Mouse (Mus musculus) midbrain, embryonic 12.5 days (tissue): ENCODE measurements at regions not wholly inside any gene's neighbourhood (a gene's known extent, or its start where the extent isn't known, plus 50 kb on each side); places are given as distances from the start of the nearest gene placed in this dataset.

Experiments used
- ATAC-seq: fragments of 200-750 bp; cut with Nextera tagmentation; 2 replicates; pipeline ENCODE4 v1.8.0; 2017; ENCODE audit warnings: low read depth, moderate TSS enrichment, moderate library complexity; ENCODE audit not compliant: low FRiP score
- H3K27ac ChIP-seq: fragments of 300-500 bp; sonication (generic); replicated peaks from 2 replicates; pipeline ENCODE4 v1.5.1; 2016; ENCODE audit warnings: mild to moderate bottlenecking
- H3K27me3 ChIP-seq: fragments of 300-500 bp; sonication (generic); 2 replicates; pipeline ENCODE4 v1.6.1; 2016; ENCODE audit warnings: mild to moderate bottlenecking
- H3K36me3 ChIP-seq: fragments of 300-500 bp; sonication (generic); 2 replicates; pipeline ENCODE4 v1.6.1; 2016
- H3K4me1 ChIP-seq: fragments of 300-500 bp; sonication (generic); 2 replicates; pipeline ENCODE4 v1.6.1; 2016
- H3K4me2 ChIP-seq: fragments of 300-500 bp; sonication (generic); replicated peaks from 2 replicates; pipeline ENCODE4 v1.6.1; 2016; ENCODE audit warnings: mild to moderate bottlenecking, moderate library complexity
- H3K4me3 ChIP-seq: fragments of 300-500 bp; sonication (generic); 2 replicates; pipeline ENCODE4 v1.5.1; 2016; ENCODE audit warnings: mild to moderate bottlenecking
- H3K9ac ChIP-seq: fragments of 300-500 bp; sonication (generic); replicated peaks from 2 replicates; pipeline ENCODE4 v1.6.1; 2016; ENCODE audit warnings: mild to moderate bottlenecking, moderate library complexity
- H3K9me3 ChIP-seq: fragments of 300-500 bp; sonication (generic); 2 replicates; pipeline ENCODE4 v1.6.1; 2016; ENCODE audit warnings: mild to moderate bottlenecking
- WGBS: fragments of 180-500 bp; shearing (Covaris S2); methylation state at CpG from one replicate; pipeline ENCODE4 v1.1.7; 2016; 5-methylcytosine and 5-hydroxymethylcytosine counted together

DNA sequence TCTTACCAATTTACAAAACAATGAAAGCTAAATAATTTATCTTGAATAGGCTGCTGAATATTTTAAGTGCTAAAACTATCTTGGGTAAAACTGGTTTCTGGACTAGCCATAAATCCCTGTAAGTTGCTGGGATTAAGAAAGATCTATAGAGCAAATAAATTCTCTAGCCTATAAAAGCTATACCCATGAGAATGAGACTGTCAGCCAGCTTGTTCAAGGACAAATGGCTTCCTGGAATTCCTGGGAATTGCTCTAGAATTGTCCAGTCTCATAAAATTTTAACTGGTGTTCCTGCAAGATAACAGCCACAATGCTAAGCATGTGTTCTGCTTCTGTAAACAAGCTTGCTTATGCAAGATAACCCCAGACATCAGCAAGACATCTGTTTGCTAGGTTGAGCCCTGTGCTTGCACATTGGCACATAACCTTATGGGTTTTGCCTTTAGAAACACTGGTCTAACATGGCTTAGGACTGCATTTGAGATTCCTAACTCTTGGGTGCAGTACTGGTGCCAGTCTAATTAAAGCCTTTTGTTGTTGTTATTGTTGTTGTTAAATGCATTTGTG, 180.2 kb upstream of the Syt10 start:
- Histone ChIP-seq H3K4me1 (no peaks in the 10 kb centered on the region), H3K27me3 (no peaks in the 10 kb centered on the region), H3K4me3 (no peak overlapping the region), H3K36me3 (no peaks in the 10 kb centered on the region), H3K4me2 (no peak overlapping the region), H3K27ac (no peak overlapping the region), H3K9me3 (no peaks in the 10 kb centered on the region), H3K9ac (no peak overlapping the region)
- no peak for ATAC-seq

DNA sequence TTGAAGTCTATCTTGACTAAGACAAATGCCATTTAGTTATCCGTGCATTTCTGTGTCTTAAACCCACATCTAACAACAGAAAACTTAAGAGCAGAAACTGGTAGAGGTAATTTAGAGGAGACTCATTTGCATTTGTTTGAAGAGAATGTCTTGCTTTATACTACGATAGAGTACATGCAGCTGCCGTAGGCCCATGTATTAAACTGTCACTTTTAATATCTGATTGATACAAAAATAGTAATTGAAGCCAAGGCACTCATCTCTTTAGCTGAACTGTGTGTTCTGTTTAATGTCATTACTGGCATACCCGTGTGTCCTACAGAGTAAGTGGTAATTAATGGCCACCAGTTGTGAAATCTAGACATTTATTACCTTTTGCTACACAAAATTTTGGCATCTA, 181.5 kb upstream of the Syt10 start:
- Histone ChIP-seq H3K36me3 (no peaks in the 10 kb centered on the region), H3K4me1 (no peaks in the 10 kb centered on the region), H3K27me3 (no peaks in the 10 kb centered on the region), H3K9ac (no peak overlapping the region), H3K4me3 (no peak overlapping the region), H3K4me2 (no peak overlapping the region), H3K27ac (no peak overlapping the region), H3K9me3 (no peaks in the 10 kb centered on the region)
- ATAC-seq: no peak
- 73% methylated on average over 4 of the region's 4 CpGs for WGBS

DNA sequence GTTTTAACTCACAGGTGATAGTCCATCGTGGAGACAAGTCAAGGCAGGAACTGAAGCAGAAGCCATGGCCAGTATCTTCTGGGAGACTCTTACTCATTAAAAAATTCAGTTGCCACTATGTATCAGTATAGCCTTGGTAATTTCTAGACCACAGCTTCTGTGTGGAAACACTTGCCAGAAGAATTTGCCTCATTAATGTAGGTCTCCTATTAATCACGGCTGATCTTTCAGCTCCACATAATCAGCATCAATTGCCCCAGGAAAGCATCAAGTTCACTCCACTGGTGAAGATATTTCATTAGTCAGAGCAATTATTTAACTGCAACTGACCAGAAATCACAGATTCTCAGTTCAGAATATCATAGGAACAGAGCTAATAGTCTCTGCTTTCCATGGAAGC, 189.8 kb upstream of the Alg10b start:
- no peaks in the 10 kb centered on the region for H3K27me3 ChIP-seq
- 88% methylated on average over 2 of the region's 2 CpGs for WGBS
- no peaks in the 10 kb centered on the region for H3K9me3 ChIP-seq
- H3K4me2 ChIP-seq: no peak overlapping the region
- H3K27ac ChIP-seq: no peak overlapping the region
- H3K4me3 ChIP-seq: no peak overlapping the region
- no peaks in the 10 kb centered on the region for H3K36me3 ChIP-seq
- no peak for ATAC-seq
- no peaks in the 10 kb centered on the region for H3K4me1 ChIP-seq
- H3K9ac ChIP-seq: no peak overlapping the region

DNA sequence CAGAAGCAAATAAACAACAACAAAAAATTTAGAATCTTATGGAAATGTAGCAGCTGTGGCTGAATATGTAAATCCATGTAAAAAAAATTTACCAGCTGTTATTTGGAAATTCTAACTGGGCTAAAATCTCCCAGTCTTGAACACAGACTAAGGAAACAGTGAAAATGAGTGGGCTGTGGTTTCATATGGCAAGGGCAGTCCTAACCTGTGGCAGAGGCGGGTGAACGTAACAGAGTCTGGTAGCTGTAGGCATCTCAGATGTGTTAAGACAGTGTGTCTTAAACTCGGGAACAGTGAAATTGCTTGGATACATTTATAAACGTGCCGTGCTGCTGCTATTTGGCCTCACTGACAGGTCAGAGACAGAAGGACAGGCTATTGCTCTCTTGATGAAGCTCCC, 178.4 kb upstream of the Alg10b start:
- Histone ChIP-seq H3K27me3 (no peaks in the 10 kb centered on the region), H3K36me3 (no peaks in the 10 kb centered on the region), H3K4me3 (no peak overlapping the region), H3K9ac (no peak overlapping the region), H3K9me3 (no peaks in the 10 kb centered on the region), H3K27ac (no peak overlapping the region), H3K4me1 (peaks cover 7% of the 10 kb centered on the region; the same call in 1 of the 2 replicates), H3K4me2 (no peak overlapping the region)
- no peak for ATAC-seq
- 83% methylated on average over 5 of the region's 5 CpGs for WGBS

GRCm38 (mm10) chr15:90062021-90062420, 162.1 kb upstream of the Alg10b start:
- Histone ChIP-seq H3K4me3 (no peak overlapping the region), H3K9me3 (no peaks in the 10 kb centered on the region), H3K4me1 (no peaks in the 10 kb centered on the region), H3K4me2 (no peak overlapping the region), H3K9ac (no peak overlapping the region), H3K36me3 (no peaks in the 10 kb centered on the region), H3K27ac (no peak overlapping the region), H3K27me3 (no peaks in the 10 kb centered on the region)
- WGBS: 82% methylated on average over 7 of the region's 7 CpGs
- ATAC-seq: no peak

GRCm38 (mm10) chr15:90065768-90066167, 158.3 kb upstream of the Alg10b start:
- Histone ChIP-seq H3K36me3 (no peaks in the 10 kb centered on the region), H3K27me3 (no peaks in the 10 kb centered on the region), H3K9me3 (no peaks in the 10 kb centered on the region), H3K4me2 (no peak overlapping the region), H3K4me1 (no peaks in the 10 kb centered on the region), H3K9ac (no peak overlapping the region), H3K27ac (no peak overlapping the region), H3K4me3 (no peak overlapping the region)
- 77% methylated on average over 3 of the region's 3 CpGs for WGBS
- no peak for ATAC-seq

DNA sequence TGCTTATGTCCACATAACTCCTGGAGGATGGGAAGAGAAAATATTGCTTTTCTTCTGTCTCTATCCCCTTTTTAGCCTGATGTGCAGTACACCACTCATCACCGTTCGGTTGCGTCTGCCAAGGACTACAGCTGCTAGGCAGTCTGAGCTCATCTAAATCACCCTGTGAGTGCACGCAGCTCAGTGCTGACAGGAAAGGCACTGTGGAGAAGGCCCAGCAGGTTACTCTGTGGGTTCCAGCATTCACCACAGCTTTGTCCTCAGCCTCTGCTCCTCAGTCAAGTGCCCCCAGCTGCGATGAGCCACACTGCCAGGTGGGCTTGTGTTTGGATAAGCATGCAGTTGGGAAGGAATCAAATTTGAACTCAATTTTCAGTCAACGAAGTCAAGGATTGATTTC, 152.0 kb upstream of the Alg10b start:
- Histone ChIP-seq H3K27me3 (no peaks in the 10 kb centered on the region), H3K4me2 (no peak overlapping the region), H3K9me3 (no peaks in the 10 kb centered on the region), H3K36me3 (no peaks in the 10 kb centered on the region), H3K4me3 (no peak overlapping the region), H3K9ac (no peak overlapping the region), H3K4me1 (no peaks in the 10 kb centered on the region), H3K27ac (no peak overlapping the region)
- 75% methylated on average over 6 of the region's 6 CpGs for WGBS
- no peak for ATAC-seq

DNA sequence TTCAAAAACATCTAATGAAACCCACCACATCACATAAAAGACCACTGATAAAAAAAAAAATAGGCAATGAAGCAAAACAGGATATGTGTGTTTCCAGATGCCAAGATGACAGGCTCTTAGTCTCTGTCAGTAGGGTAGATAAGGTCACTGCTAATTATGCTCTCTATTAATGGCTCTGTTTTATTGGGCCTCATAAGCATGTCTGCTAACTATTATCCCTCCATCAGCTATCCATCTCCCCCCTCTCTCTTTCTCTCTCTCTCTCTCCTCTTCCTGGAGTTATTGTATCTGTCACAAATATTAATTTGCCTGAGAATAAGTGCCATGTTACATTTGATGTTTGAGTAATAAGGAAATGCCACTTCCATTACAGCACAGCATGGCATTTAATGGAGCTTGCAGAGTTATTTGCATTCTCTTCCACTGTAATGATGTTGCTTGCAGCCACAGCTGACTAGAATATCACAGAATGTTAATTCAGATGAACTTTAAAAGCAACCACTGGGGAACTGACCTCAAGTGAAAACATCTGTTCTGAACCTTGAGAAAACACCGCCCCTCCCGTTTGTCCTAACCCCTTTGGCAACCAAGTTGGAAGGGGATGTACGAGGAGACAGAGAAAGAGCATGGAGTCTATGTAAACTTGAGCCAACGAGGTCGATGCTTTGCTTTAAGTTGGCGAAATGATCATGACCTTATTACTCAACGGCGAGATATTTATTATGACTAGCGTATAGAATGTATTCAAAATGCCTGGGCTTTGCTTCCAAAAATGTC, 141.7 kb upstream of the Alg10b start:
- no peaks in the 10 kb centered on the region for H3K36me3 ChIP-seq
- no peaks in the 10 kb centered on the region for H3K27me3 ChIP-seq
- no peak overlapping the region for H3K27ac ChIP-seq
- H3K9ac ChIP-seq: no peak overlapping the region
- no peak overlapping the region for H3K4me2 ChIP-seq
- WGBS: 79% methylated on average over 9 of the region's 9 CpGs
- no peak overlapping the region for H3K4me3 ChIP-seq
- H3K4me1 ChIP-seq: no peaks in the 10 kb centered on the region
- ATAC-seq: no peak
- H3K9me3 ChIP-seq: no peaks in the 10 kb centered on the region

DNA sequence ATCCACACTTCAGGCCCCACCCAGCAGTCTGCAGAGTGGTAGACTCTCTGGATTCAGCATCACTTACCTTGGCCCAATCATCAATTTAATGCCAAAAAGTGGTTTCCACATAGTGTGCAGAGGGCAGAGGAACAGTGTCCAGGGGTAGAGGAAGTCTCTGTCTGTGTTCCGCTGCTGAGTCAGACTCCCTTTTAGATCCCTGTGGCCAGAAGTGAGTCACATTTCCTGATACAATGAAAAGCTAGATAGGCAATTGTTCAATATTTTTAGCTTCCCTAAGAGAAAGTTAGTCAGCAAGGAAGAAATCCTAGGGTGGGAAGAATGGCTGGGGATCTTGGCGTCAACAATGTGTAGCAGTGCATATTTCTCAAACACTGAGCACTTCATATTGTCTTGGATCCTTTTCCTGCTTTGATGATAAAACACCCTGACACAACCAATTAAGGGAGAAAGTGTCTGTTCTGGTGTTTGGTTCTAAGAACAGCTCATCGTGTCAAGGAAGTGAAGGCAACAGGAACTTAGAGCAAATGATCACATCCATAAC, 114.6 kb upstream of the Alg10b start:
- no peak overlapping the region for H3K9ac ChIP-seq
- no peaks in the 10 kb centered on the region for H3K27me3 ChIP-seq
- H3K9me3 ChIP-seq: no peaks in the 10 kb centered on the region
- H3K4me2 ChIP-seq: no peak overlapping the region
- WGBS: 86% methylated on average over 3 of the region's 3 CpGs
- H3K27ac ChIP-seq: no peak overlapping the region
- no peak overlapping the region for H3K4me3 ChIP-seq
- H3K4me1 ChIP-seq: no peaks in the 10 kb centered on the region
- ATAC-seq: no peak
- no peaks in the 10 kb centered on the region for H3K36me3 ChIP-seq

DNA sequence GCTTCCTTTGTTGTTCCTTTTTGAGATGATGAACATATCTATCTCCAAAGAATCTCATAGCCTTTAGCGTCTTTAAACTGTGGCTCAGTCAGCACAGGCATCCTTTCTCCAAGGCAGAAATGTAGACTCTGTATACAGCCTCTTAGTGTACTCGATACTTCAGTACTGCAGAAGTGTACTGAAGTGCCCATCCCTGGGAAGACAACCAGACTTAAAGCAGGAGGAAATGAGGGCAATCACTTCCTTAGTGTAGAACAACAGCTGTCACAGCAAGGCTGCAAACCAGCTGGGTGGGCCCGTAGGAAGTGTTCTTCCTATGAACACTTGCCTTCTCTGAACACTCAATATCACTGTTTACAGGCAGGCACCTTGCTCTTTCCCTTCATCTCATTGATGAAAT, 110.5 kb upstream of the Alg10b start:
- H3K4me1 ChIP-seq: no peaks in the 10 kb centered on the region
- no peak overlapping the region for H3K4me2 ChIP-seq
- no peak for ATAC-seq
- H3K36me3 ChIP-seq: no peaks in the 10 kb centered on the region
- H3K9ac ChIP-seq: no peak overlapping the region
- no peak overlapping the region for H3K4me3 ChIP-seq
- no peaks in the 10 kb centered on the region for H3K27me3 ChIP-seq
- no peaks in the 10 kb centered on the region for H3K9me3 ChIP-seq
- WGBS: 85% methylated on average over 3 of the region's 3 CpGs
- H3K27ac ChIP-seq: no peak overlapping the region

GRCm38 (mm10) chr15:90119747-90120146, 104.4 kb upstream of the Alg10b start:
- 84% methylated on average over 3 of the region's 3 CpGs for WGBS

GRCm38 (mm10) chr15:90123999-90124398, 100.1 kb upstream of the Alg10b start:
- H3K4me2 ChIP-seq: no peak overlapping the region
- no peak overlapping the region for H3K9ac ChIP-seq
- no peaks in the 10 kb centered on the region for H3K27me3 ChIP-seq
- 95% methylated on average over 8 of the region's 8 CpGs for WGBS
- ATAC-seq: no peak
- H3K4me1 ChIP-seq: no peaks in the 10 kb centered on the region
- H3K27ac ChIP-seq: no peak overlapping the region
- H3K9me3 ChIP-seq: no peaks in the 10 kb centered on the region
- no peak overlapping the region for H3K4me3 ChIP-seq
- H3K36me3 ChIP-seq: no peaks in the 10 kb centered on the region

More at GRCm38 (mm10) chr15:90119747-90120146, 104.4 kb upstream of the Alg10b start:
- Histone ChIP-seq H3K4me1 (no peaks in the 10 kb centered on the region), H3K27ac (no peak overlapping the region), H3K4me3 (no peak overlapping the region), H3K27me3 (no peaks in the 10 kb centered on the region), H3K9ac (no peak overlapping the region), H3K36me3 (no peaks in the 10 kb centered on the region), H3K9me3 (no peaks in the 10 kb centered on the region), H3K4me2 (no peak overlapping the region)
- no peak for ATAC-seq
